Mouse (Mus musculus) G1E (cell line): ENCODE results near the gene Olfr549.

ENCODE experiments used
- CTCF ChIP-seq: IDR thresholded peaks from 2 replicates; pipeline ENCODE4 v1.5.1; 2012; ENCODE audit warnings: low read depth, low read length, inconsistent platforms, mixed read lengths
- GATA1 ChIP-seq: IDR thresholded peaks from 2 replicates; pipeline ENCODE4 v1.6.1; 2012; ENCODE audit warnings: borderline replicate concordance, low read length, inconsistent platforms, mixed read lengths
- GATA2 ChIP-seq: IDR thresholded peaks from 2 replicates; pipeline ENCODE4 v1.6.1; 2012; ENCODE audit warnings: low read depth, low read length, inconsistent platforms, borderline replicate concordance

DNA sequence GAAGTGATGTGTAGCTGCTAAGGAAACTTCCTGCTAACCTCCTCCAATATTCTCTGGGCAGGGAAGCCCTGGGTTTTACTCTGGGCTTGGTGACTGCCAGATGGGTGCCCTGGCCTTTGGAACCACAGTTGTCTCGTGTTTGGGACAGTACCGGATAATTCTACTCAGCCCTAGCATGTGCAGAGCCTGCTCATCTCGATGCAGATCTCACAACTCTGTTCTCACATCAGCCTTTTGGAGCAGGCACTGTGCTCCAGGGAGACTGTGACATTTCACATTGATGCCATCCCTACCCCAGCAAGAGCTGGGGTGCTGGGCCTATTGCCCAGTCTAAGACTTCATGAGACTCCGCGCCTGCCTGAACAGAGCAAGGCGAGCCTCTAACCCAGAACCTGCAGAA lies 41.0 kb upstream of the Olfr549 start:
- TF ChIP-seq GATA1 (no peak), CTCF (no peak), GATA2 (no peak)
